Mouse (Mus musculus): Measurements from ENCODE around the gene Klc4.

GRCm38 (mm10) chr17:46678911-46679310, 33.1 kb upstream of the Klc4 start:
- TF ChIP-seq CTCF (IDR thresholded peaks at IDR 0.05; ENCODE audit: low read depth) = no peak
- no peak for TF ChIP-seq EP300 (IDR thresholded peaks at IDR 0.05; ENCODE audit: low read depth)
